Mouse (Mus musculus): ENCODE measurements around the gene Defb38. TPM values are rescaled to one million over a fixed set of nuclear protein-coding genes. Genes with fewer than 3 reads are reported as not detected.

The Defb38 gene
- polyA plus RNA-seq (2015; fragmentation: Nextera tagmentation; extraction: Ambion mirVana) = not detected in 2 replicates

GRCm38 (mm10) chr8:19026466-19026865 is at the start of gene Defb38:
Gene Defb38 (minus strand): TSS chr8:19026566.
- Histone ChIP-seq H3K27me3 (no peaks in the 10 kb centered on the region), H3K36me3 (no peaks in the 10 kb centered on the region), H3K4me2 (no peak within 1 kb of the TSS), H3K9me3 (no peaks in the 10 kb centered on the region), H3K27ac (no peak within 1 kb of the TSS), H3K4me3 (no peak within 1 kb of the TSS), H3K9ac (no peak within 1 kb of the TSS), H3K4me1 (no peaks in the 10 kb centered on the region)
- no peak for ATAC-seq (ENCODE audit: insufficient number of reproducible peaks, low FRiP score, low TSS enrichment, low read depth)
- WGBS = 87% methylated on average over 1 of the region's 1 CpGs

- H3K9me3 ChIP-seq = no peaks in the 10 kb centered on the region
- no peaks in the 10 kb centered on the region for H3K27me3 ChIP-seq
- H3K4me2 ChIP-seq = no peak overlapping the region
- no peak overlapping the region for H3K9ac ChIP-seq
- no peak overlapping the region for H3K27ac ChIP-seq
- WGBS = 67% methylated on average over 2 of the region's 2 CpGs
- no peak for ATAC-seq (ENCODE audit: insufficient number of reproducible peaks, low FRiP score, low TSS enrichment, low read depth)
- no peak overlapping the region for H3K4me3 ChIP-seq
- no peaks in the 10 kb centered on the region for H3K4me1 ChIP-seq
- no peaks in the 10 kb centered on the region for H3K36me3 ChIP-seq
Measured at GRCm38 (mm10) chr8:19066013-19066412, 39.6 kb upstream of the Defb38 start.

GRCm38 (mm10) chr8:19064710-19065109 is 38.3 kb upstream of the Defb38 start, which contains the start of gene Defb39:
Gene Defb39 (minus strand): TSS chr8:19064810.
- Histone ChIP-seq H3K4me1 (no peaks in the 10 kb centered on the region), H3K4me3 (no peak within 1 kb of the TSS)

GRCm38 (mm10) chr8:19062891-19063290 is 36.5 kb upstream of the Defb38 start:
- Histone ChIP-seq H3K27ac (no peak overlapping the region), H3K9ac (no peak overlapping the region), H3K36me3 (no peaks in the 10 kb centered on the region), H3K9me3 (no peaks in the 10 kb centered on the region), H3K4me3 (no peak overlapping the region), H3K4me1 (no peaks in the 10 kb centered on the region), H3K27me3 (no peaks in the 10 kb centered on the region), H3K4me2 (no peak overlapping the region)
- no peak for ATAC-seq (ENCODE audit: insufficient number of reproducible peaks, low FRiP score, low TSS enrichment, low read depth)

More at GRCm38 (mm10) chr8:19064710-19065109, 38.3 kb upstream of the Defb38 start, which contains the start of gene Defb39:
- Histone ChIP-seq H3K4me2 (no peak within 1 kb of the TSS), H3K27me3 (no peaks in the 10 kb centered on the region), H3K9me3 (no peaks in the 10 kb centered on the region), H3K36me3 (no peaks in the 10 kb centered on the region), H3K9ac (no peak within 1 kb of the TSS), H3K27ac (no peak within 1 kb of the TSS)
- 53% methylated on average over 1 of the region's 1 CpGs for WGBS
- ATAC-seq (ENCODE audit: insufficient number of reproducible peaks, low FRiP score, low TSS enrichment, low read depth) = no peak

GRCm38 (mm10) chr8:19045242-19045641 is 18.9 kb upstream of the Defb38 start:
- no peak overlapping the region for H3K4me3 ChIP-seq
- no peaks in the 10 kb centered on the region for H3K4me1 ChIP-seq
- H3K9ac ChIP-seq = no peak overlapping the region
- no peaks in the 10 kb centered on the region for H3K9me3 ChIP-seq
- H3K27me3 ChIP-seq = no peaks in the 10 kb centered on the region
- no peak overlapping the region for H3K4me2 ChIP-seq
- H3K27ac ChIP-seq = no peak overlapping the region
- 92% methylated on average over 14 of the region's 14 CpGs for WGBS
- no peak for ATAC-seq (ENCODE audit: insufficient number of reproducible peaks, low FRiP score, low TSS enrichment, low read depth)
- H3K36me3 ChIP-seq = no peaks in the 10 kb centered on the region

Other genes starting within 250 kb of the Defb38 start
- gene Defb40, start 48.3 kb downstream of the Defb38 start, polyA plus RNA-seq (2015; fragmentation: Nextera tagmentation; extraction: Ambion mirVana) = not detected in 2 replicates
- not detected in 2 replicates for gene Defb37, start 35.5 kb downstream of the Defb38 start, polyA plus RNA-seq (2015; fragmentation: Nextera tagmentation; extraction: Ambion mirVana)
- not detected in 2 replicates for gene Defb39, start 38.2 kb upstream of the Defb38 start, polyA plus RNA-seq (2015; fragmentation: Nextera tagmentation; extraction: Ambion mirVana)
- gene Defb12, start 88.3 kb upstream of the Defb38 start, polyA plus RNA-seq (2015; fragmentation: Nextera tagmentation; extraction: Ambion mirVana) = not detected in 2 replicates
- gene Defb34, start 97.2 kb upstream of the Defb38 start, polyA plus RNA-seq (2015; fragmentation: Nextera tagmentation; extraction: Ambion mirVana) = not detected in 2 replicates
- not detected in 2 replicates for gene Gm45826, start 114.2 kb upstream of the Defb38 start, polyA plus RNA-seq (2015; fragmentation: Nextera tagmentation; extraction: Ambion mirVana)
- gene Defb14, start 167.8 kb upstream of the Defb38 start, polyA plus RNA-seq (2015; fragmentation: Nextera tagmentation; extraction: Ambion mirVana) = 5.5 and 8.6 TPM in 2 replicates
- 5.0 and 5.7 TPM in 2 replicates for gene Defb4, start 172.1 kb upstream of the Defb38 start, polyA plus RNA-seq (2015; fragmentation: Nextera tagmentation; extraction: Ambion mirVana)
- gene Defb6, start 198.9 kb upstream of the Defb38 start, polyA plus RNA-seq (2015; fragmentation: Nextera tagmentation; extraction: Ambion mirVana) = not detected in 2 replicates
- gene Defb46, start 213.3 kb upstream of the Defb38 start, polyA plus RNA-seq (2015; fragmentation: Nextera tagmentation; extraction: Ambion mirVana) = not detected in 2 replicates
- gene Defb5, start 221.0 kb upstream of the Defb38 start, polyA plus RNA-seq (2015; fragmentation: Nextera tagmentation; extraction: Ambion mirVana) = not detected in 2 replicates

Data from limb, embryonic 15.5 days (tissue).